Mouse (Mus musculus) lung, postnatal 36 days (tissue): ENCODE results near the gene Ptprd.
"Not testable (repeated sequence)": the region's sequence is repeated elsewhere in the genome, so short reads cannot be mapped to it uniquely, and the experiment has no call there.

Experiments used
- DNase-seq: peaks from one replicate; pipeline ENCODE4 v3.0.0; 2022; ENCODE audit warnings: mixed read lengths

Gene Ptprd

GRCm38 (mm10) chr4:76144925-76145324 lies 2066.8 kb downstream of the Ptprd start:
- no peak for DNase-seq

GRCm38 (mm10) chr4:76144333-76144732 lies 2067.4 kb downstream of the Ptprd start:
- no peak for DNase-seq

GRCm38 (mm10) chr4:76137901-76138300 lies 2073.9 kb downstream of the Ptprd start:
- no peak for DNase-seq

GRCm38 (mm10) chr4:76136625-76137024 lies 2075.1 kb downstream of the Ptprd start:
- DNase-seq = no peak

- DNase-seq = no peak
Measured at GRCm38 (mm10) chr4:76091845-76092244, 2119.9 kb downstream of the Ptprd start.

GRCm38 (mm10) chr4:76089866-76090265 lies 2121.9 kb downstream of the Ptprd start:
- peak; percentile 6 for DNase-seq

- DNase-seq = no peak
Measured at GRCm38 (mm10) chr4:76076051-76076450, 2135.7 kb downstream of the Ptprd start.

- DNase-seq = no peak
Measured at GRCm38 (mm10) chr4:76073286-76073685, 2138.5 kb downstream of the Ptprd start.

- DNase-seq = no peak
Measured at GRCm38 (mm10) chr4:76071720-76072119, 2140.0 kb downstream of the Ptprd start.

- no peak for DNase-seq
Measured at GRCm38 (mm10) chr4:76056836-76057235, 2154.9 kb downstream of the Ptprd start.

GRCm38 (mm10) chr4:76045650-76046049 lies 2166.1 kb downstream of the Ptprd start:
- DNase-seq = no peak

GRCm38 (mm10) chr4:76044802-76045201 lies 2167.0 kb downstream of the Ptprd start:
- no peak for DNase-seq

- DNase-seq = not testable (repeated sequence)
Measured at GRCm38 (mm10) chr4:76037178-76037577, 2174.6 kb downstream of the Ptprd start.

GRCm38 (mm10) chr4:76025571-76026325 lies 2186.0 kb downstream of the Ptprd start:
- no peak for DNase-seq

- peak; percentile 45 for DNase-seq
Measured at GRCm38 (mm10) chr4:76024502-76024821, 2187.3 kb downstream of the Ptprd start.

- no peak for DNase-seq
Measured at GRCm38 (mm10) chr4:76023756-76024501, 2187.8 kb downstream of the Ptprd start.

- no peak for DNase-seq
Measured at GRCm38 (mm10) chr4:76021670-76022069, 2190.1 kb downstream of the Ptprd start.

GRCm38 (mm10) chr4:76015026-76015425 lies 2196.7 kb downstream of the Ptprd start:
- no peak for DNase-seq

- no peak for DNase-seq
Measured at GRCm38 (mm10) chr4:76014151-76014840, 2197.5 kb downstream of the Ptprd start.

GRCm38 (mm10) chr4:76008580-76008979 lies 2203.2 kb downstream of the Ptprd start:
- no peak for DNase-seq

GRCm38 (mm10) chr4:76007219-76007618 lies 2204.5 kb downstream of the Ptprd start:
- no peak for DNase-seq

GRCm38 (mm10) chr4:76006717-76007116 lies 2205.0 kb downstream of the Ptprd start:
- no peak for DNase-seq

- no peak for DNase-seq
Measured at GRCm38 (mm10) chr4:76004161-76004560, 2207.6 kb downstream of the Ptprd start.

GRCm38 (mm10) chr4:76000258-76000657 lies 2211.5 kb downstream of the Ptprd start:
- no peak for DNase-seq
